Mouse (Mus musculus) liver, embryonic 15.5 days (tissue): ENCODE measurements at regions not wholly inside any gene's neighbourhood (a gene's known extent, or its start where the extent isn't known, plus 50 kb on each side); places are given as distances from the start of the nearest gene placed in this dataset.

Source experiments
- ATAC-seq: fragments of 200-750 bp; cut with Nextera tagmentation; 2 replicates; pipeline ENCODE4 v1.8.0; 2017; ENCODE audit warnings: moderate number of reproducible peaks, mild to moderate bottlenecking, moderate library complexity; ENCODE audit not compliant: insufficient read depth
- H3K27ac ChIP-seq: fragments of 300-500 bp; sonication (generic); replicated peaks from 2 replicates; pipeline ENCODE4 v1.5.1; 2015; ENCODE audit warnings: mild to moderate bottlenecking, inconsistent platforms
- H3K27me3 ChIP-seq: fragments of 300-500 bp; sonication (generic); 2 replicates; pipeline ENCODE4 v1.6.1; 2015; ENCODE audit warnings: mild to moderate bottlenecking, inconsistent platforms
- H3K36me3 ChIP-seq: fragments of 300-500 bp; sonication (generic); replicated peaks from 2 replicates; pipeline ENCODE4 v1.6.1; 2015; ENCODE audit warnings: moderate library complexity, mild to moderate bottlenecking, inconsistent platforms
- H3K4me1 ChIP-seq: fragments of 300-500 bp; sonication (generic); replicated peaks from 2 replicates; pipeline ENCODE4 v1.6.1; 2015; ENCODE audit warnings: inconsistent platforms
- H3K4me2 ChIP-seq: fragments of 300-500 bp; sonication (generic); 2 replicates; pipeline ENCODE4 v1.6.1; 2015; ENCODE audit warnings: moderate library complexity, mild to moderate bottlenecking, inconsistent platforms
- H3K4me3 ChIP-seq: fragments of 300-500 bp; sonication (generic); replicated peaks from 2 replicates; pipeline ENCODE4 v1.5.1; 2015; ENCODE audit warnings: mild to moderate bottlenecking, inconsistent platforms
- H3K9ac ChIP-seq: fragments of 300-500 bp; sonication (generic); 2 replicates; pipeline ENCODE4 v1.6.1; 2015; ENCODE audit warnings: moderate library complexity, mild to moderate bottlenecking, inconsistent platforms
- H3K9me3 ChIP-seq: fragments of 300-500 bp; sonication (generic); replicated peaks from 2 replicates; pipeline ENCODE4 v1.6.1; 2016; ENCODE audit warnings: inconsistent platforms
- WGBS: fragments of 180-500 bp; shearing (Covaris S2); methylation state at CpG from one replicate; pipeline ENCODE4 v1.1.7; 2015; ENCODE audit warnings: mixed read lengths; ENCODE audit not compliant: insufficient replicate concordance; 5-methylcytosine and 5-hydroxymethylcytosine counted together

DNA sequence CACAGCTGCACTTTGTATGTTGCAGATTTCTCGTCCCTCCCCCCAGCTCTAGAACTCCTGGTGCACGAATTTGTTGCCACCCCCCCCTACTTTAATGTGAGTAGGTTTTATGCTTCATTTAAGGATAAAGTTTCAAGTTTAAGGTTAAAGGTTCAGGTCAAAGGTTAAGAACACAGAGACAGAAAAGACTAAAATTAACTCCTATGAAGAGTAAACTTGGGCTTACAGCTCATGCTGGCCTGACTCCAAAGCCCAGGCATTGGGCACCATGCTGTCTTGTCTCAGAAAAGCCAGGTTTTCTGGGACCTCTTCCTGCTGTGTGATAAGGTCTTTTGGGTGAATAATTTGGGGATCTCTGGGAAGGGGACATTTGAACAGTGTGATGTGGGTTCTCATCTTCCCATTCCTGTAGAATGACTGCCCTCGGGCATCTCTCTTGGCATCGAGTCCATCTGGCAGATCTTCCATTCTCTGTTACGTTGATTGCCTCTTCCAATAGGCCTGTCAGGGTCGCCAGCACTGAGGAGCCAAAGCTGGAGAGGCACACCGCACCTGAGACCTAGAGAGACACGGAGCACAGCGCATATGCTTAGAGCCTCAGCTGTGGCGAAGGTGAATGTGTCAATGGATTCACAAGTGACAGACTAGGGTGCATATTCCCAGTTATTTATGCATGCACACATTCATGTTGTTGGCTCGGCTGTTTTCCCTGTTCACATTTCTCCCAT, 466.1 kb downstream of the Cd83 start:
- 69% methylated on average over 11 of the region's 11 CpGs for WGBS
- no peaks in the 10 kb centered on the region for H3K27me3 ChIP-seq
- no peak overlapping the region for H3K27ac ChIP-seq
- no peak for ATAC-seq
- no peak overlapping the region for H3K4me3 ChIP-seq
- H3K36me3 ChIP-seq, result no peaks in the 10 kb centered on the region
- no peaks in the 10 kb centered on the region for H3K9me3 ChIP-seq
- H3K4me1 ChIP-seq, result no peaks in the 10 kb centered on the region
- H3K9ac ChIP-seq, result no peak overlapping the region
- no peak overlapping the region for H3K4me2 ChIP-seq

DNA sequence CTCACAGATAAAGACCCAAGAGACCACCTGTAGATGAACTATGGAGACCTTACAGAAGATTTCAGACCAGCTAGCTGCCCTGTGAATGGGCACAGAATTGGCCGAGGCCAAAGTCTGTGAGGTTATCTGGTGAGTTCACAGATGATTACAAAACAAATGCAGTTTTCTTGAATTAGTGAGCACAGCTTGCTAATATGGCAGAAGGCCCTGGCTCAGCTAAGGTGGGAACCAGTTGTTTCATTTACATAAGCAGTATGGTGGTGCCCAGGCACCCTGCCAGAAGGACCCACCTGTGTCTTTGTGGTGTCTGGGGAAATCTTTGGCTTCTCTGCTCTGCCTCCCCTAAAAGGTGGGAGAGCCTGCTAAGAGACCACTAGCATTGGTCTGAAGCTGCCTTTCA, 466.9 kb downstream of the Cd83 start:
- Histone ChIP-seq H3K27ac (no peak overlapping the region), H3K4me2 (no peak overlapping the region), H3K9me3 (no peaks in the 10 kb centered on the region), H3K36me3 (no peaks in the 10 kb centered on the region), H3K4me1 (no peaks in the 10 kb centered on the region), H3K27me3 (no peaks in the 10 kb centered on the region), H3K4me3 (no peak overlapping the region), H3K9ac (no peak overlapping the region)
- whole genome bisulfite sequencing, result 55% methylated on average over 1 of the region's 1 CpGs
- ATAC-seq, result no peak

DNA sequence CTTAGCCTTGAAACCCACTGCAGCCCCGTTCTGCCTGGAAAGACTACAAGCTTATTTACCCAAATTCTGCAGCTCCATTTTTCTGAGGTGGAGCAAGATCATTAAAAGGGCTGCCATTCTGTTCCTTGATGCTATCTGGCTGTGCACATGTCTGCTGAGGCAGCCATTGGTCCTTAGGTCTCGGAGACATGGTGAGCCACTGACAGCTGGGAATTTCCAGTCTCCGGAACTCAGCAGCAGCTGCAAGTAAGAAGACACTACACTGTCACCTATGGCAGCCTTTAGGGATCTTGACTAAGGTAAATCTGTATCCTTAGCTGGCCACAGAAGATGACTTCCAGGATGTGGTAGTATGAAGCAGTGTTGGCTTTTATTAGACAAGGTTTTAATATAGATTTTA, 467.9 kb downstream of the Cd83 start:
- Histone ChIP-seq H3K9me3 (no peaks in the 10 kb centered on the region), H3K27me3 (no peaks in the 10 kb centered on the region), H3K4me3 (no peak overlapping the region), H3K36me3 (no peaks in the 10 kb centered on the region), H3K4me2 (no peak overlapping the region), H3K4me1 (no peaks in the 10 kb centered on the region), H3K9ac (no peak overlapping the region), H3K27ac (no peak overlapping the region)
- WGBS, result 51% methylated on average over 3 of the region's 3 CpGs
- ATAC-seq, result no peak

DNA sequence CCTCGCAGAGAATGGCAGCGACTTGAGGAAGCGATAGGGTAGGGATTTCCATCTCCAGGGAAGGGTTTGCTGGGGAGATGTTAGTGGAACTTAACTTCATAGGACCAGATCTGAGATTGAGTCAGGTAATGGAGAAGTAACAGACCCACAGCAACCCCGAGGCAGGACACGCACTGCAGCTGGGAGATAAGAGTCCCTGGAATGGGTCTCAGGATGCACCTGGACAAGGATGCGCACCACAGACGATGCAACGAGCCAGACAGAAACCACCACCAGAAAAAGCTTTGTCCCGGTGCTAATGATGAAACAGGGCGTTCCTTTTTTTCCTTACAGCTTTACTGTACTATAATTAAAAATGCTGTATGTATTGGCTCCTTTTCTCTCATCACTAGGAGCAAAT, 470.9 kb upstream of the Jarid2 start:
- Histone ChIP-seq H3K27ac (no peak overlapping the region), H3K9ac (no peak overlapping the region), H3K9me3 (no peaks in the 10 kb centered on the region), H3K4me1 (no peaks in the 10 kb centered on the region), H3K4me3 (no peak overlapping the region), H3K27me3 (no peaks in the 10 kb centered on the region), H3K36me3 (no peaks in the 10 kb centered on the region), H3K4me2 (no peak overlapping the region)
- WGBS, result 32% methylated on average over 10 of the region's 10 CpGs
- no peak for ATAC-seq

DNA sequence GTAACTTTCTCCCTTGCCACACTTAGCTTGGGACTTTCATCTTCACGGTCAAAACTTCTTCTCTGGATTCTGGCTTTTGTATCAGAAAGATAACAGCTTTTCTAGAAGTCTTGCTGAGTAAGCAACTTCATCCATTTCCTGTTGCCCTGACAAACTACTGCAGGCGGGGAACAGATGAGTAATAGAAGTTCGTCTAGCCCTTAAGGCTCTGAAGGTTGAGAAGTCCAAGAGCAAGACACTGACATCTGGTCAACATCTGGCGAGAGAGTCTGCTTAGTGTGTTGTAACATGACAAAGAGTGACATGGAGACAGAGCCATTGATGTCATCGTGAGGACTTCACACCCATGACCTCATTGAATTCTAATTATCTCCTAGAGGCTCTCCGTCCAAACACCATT, 469.2 kb upstream of the Jarid2 start:
- 38% methylated on average over 6 of the region's 6 CpGs for WGBS
- H3K9me3 ChIP-seq, result no peaks in the 10 kb centered on the region
- no peak for ATAC-seq

DNA sequence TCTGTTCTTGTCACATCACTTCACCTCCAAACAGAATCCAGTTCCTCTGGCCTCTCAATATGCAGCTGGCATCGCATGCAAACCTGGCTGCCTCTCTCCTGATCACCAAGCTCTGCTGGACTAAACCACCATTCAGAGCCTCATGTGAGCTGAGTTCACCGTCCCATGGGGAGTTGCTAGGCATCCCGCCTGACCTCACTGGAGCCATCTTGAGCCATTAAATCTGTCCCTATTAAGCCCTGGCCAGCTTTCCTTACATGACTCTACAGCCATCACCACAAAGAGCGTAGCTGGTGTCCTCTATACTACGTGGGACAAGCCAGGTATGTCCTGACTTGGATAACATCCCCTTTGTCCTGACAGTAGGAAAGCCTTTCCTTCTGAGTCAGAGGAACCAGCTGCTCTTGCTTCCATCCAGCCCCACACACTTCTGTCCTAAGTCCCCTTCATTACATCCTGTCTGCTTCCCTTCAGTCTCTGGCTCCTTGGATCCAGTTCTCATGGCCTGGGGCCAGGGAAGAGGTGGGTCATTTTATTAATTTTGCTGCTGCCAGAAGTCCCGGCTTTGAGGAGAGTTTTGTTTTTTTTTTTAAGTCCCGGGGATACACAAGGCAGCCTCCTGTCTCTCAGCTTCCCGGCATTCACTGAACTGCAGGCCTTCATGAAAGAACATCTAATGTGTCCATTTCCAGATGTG, 468.5 kb upstream of the Jarid2 start:
- H3K27me3 ChIP-seq, result no peaks in the 10 kb centered on the region
- H3K4me3 ChIP-seq, result no peak overlapping the region
- no peak overlapping the region for H3K4me2 ChIP-seq
- 64% methylated on average over 8 of the region's 8 CpGs for WGBS
- no peaks in the 10 kb centered on the region for H3K36me3 ChIP-seq
- H3K4me1 ChIP-seq, result no peaks in the 10 kb centered on the region
- H3K9me3 ChIP-seq, result no peaks in the 10 kb centered on the region
- no peak overlapping the region for H3K9ac ChIP-seq
- H3K27ac ChIP-seq, result no peak overlapping the region
- ATAC-seq, result no peak

More for the DNA sequence above, 469.2 kb upstream of the Jarid2 start:
- Histone ChIP-seq H3K27me3 (no peaks in the 10 kb centered on the region), H3K4me2 (no peak overlapping the region), H3K4me1 (no peaks in the 10 kb centered on the region), H3K4me3 (no peak overlapping the region), H3K9ac (no peak overlapping the region), H3K27ac (no peak overlapping the region), H3K36me3 (no peaks in the 10 kb centered on the region)

DNA sequence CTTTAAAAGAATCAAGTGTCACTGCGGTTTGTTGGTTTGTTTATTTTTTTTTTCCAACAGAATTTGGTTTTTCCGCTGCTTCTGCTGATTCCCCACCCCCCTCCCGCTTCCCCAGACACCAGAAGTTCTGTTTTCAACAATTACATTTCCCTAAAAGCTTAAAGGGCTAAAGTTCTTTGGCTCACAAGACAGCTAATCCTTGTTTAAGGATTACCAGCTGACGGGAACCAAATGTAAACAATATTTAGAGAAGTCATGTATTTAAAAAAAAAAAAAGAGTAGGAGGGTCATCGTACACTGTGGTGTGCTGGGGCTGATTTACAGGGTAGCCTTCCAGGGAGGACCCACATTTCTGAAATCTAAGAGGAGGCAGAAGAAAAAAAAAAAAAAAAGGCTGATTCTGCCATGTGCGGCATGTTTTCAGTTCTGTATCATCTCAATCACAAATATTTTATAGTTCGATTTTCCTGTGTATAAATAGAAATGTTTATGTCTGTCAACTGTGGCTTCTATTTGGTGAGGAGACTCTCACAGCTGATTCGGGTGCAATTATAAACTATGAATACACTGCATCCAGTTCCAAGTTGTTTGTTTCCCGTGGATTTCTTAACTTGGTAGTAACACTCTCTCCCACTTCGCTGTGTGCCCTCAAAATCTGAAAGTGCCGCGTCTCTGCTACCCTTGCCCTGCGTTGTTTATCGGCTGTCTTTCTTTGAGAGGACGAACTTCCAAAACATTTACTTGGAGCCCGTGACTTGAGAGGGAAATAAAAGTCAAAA, 456.3 kb upstream of the Jarid2 start:
- no peak overlapping the region for H3K9ac ChIP-seq
- no peak overlapping the region for H3K4me3 ChIP-seq
- no peaks in the 10 kb centered on the region for H3K9me3 ChIP-seq
- H3K4me2 ChIP-seq, result no peak overlapping the region
- WGBS, result 64% methylated on average over 16 of the region's 16 CpGs
- H3K36me3 ChIP-seq, result no peaks in the 10 kb centered on the region
- no peaks in the 10 kb centered on the region for H3K4me1 ChIP-seq
- ATAC-seq, result no peak
- H3K27ac ChIP-seq, result no peak overlapping the region
- no peaks in the 10 kb centered on the region for H3K27me3 ChIP-seq

DNA sequence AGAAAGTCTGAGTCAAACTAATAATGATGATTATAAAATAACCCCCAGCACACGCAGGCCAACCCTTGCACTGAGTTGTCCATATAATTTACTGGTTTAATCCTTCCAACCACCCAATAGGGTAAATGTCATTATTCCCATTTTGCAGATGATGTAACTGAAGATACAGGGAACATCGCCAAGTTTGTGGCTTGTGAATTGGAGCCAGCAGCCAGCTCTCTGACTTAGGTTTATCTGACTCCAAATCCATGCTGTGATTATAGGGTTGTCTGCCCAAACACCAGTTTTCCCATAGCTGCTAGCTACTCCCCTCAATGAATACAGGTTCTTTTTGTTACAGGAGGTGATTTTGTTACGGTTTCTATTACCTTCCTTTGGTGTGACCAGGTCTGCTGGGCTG, 451.3 kb upstream of the Jarid2 start:
- H3K4me1 ChIP-seq, result no peaks in the 10 kb centered on the region
- H3K9me3 ChIP-seq, result no peaks in the 10 kb centered on the region
- H3K9ac ChIP-seq, result no peak overlapping the region
- H3K27me3 ChIP-seq, result no peaks in the 10 kb centered on the region
- ATAC-seq, result no peak
- no peak overlapping the region for H3K4me3 ChIP-seq
- H3K36me3 ChIP-seq, result no peaks in the 10 kb centered on the region
- H3K4me2 ChIP-seq, result no peak overlapping the region
- no peak overlapping the region for H3K27ac ChIP-seq
- 68% methylated on average over 3 of the region's 3 CpGs for WGBS

DNA sequence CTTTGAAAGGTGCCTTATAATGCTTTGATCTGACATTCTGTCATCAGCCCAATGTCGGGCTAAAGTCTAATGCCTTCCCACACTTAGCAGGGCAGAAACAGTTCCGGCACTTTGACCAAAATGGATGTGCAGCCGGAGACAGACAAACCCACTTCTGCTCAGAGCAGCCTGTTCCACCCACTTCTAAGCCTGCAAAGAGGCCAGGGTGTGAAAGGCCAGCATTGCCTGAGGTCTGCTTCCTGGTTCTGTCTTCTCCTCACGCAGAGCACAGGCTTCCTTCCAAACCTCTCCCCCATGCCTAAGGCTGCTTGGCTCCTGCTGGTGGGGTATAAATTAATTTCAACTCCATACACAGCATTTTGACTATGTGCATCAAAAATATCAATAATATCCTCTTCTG, 450.2 kb upstream of the Jarid2 start:
- Histone ChIP-seq H3K27me3 (no peaks in the 10 kb centered on the region), H3K27ac (no peak overlapping the region)
- WGBS, result 32% methylated on average over 4 of the region's 4 CpGs

DNA sequence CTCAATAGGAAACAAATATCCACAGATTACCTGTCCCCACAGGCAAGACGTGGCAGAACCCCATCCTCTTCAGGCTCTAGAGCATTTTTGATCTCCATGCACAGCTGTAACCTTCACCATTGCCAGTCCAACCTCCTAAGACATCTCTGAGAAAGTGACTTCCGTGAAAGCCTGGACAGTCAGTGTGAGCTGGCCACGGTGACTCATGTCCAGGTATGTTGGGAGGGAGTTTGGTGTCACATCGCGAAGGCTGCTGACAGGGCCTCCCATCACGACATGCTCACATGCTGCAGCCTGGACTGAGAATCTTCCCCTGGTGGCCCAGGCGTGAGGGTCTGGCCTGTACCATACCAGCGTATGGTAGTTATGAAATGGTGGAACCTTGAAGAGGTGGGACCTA, 449.0 kb upstream of the Jarid2 start:
- no peaks in the 10 kb centered on the region for H3K27me3 ChIP-seq
- H3K4me2 ChIP-seq, result no peak overlapping the region
- H3K4me3 ChIP-seq, result no peak overlapping the region
- no peak for ATAC-seq
- H3K4me1 ChIP-seq, result no peaks in the 10 kb centered on the region
- no peak overlapping the region for H3K27ac ChIP-seq
- no peak overlapping the region for H3K9ac ChIP-seq
- no peaks in the 10 kb centered on the region for H3K36me3 ChIP-seq
- 75% methylated on average over 8 of the region's 8 CpGs for WGBS
- H3K9me3 ChIP-seq, result no peaks in the 10 kb centered on the region

More for the DNA sequence above, 450.2 kb upstream of the Jarid2 start:
- no peak for ATAC-seq
- H3K9ac ChIP-seq, result no peak overlapping the region
- H3K4me3 ChIP-seq, result no peak overlapping the region
- H3K4me2 ChIP-seq, result no peak overlapping the region
- H3K9me3 ChIP-seq, result no peaks in the 10 kb centered on the region
- H3K36me3 ChIP-seq, result no peaks in the 10 kb centered on the region
- no peaks in the 10 kb centered on the region for H3K4me1 ChIP-seq

DNA sequence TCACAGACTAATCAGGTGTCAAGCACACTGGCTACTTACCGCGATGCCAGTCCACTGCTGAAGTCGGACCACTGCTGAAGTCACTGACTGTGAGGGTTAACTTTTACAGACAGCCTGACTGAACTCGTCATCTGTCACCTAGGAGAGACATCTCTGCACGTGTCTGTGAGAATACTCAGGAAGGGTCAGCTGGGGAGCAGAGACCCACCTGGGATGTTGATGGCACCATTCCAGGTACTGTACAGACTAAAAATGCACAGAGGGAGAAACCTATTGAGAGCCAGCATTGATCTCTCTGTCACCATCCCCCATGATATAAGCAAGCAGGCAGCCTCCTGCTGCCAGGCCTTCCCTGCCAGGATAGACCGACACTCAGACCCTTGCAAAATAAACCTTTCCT, 447.5 kb upstream of the Jarid2 start:
- Histone ChIP-seq H3K4me3 (no peak overlapping the region), H3K4me2 (no peak overlapping the region), H3K27ac (no peak overlapping the region), H3K36me3 (no peaks in the 10 kb centered on the region), H3K27me3 (no peaks in the 10 kb centered on the region), H3K4me1 (no peaks in the 10 kb centered on the region), H3K9ac (no peak overlapping the region), H3K9me3 (no peaks in the 10 kb centered on the region)
- 64% methylated on average over 6 of the region's 6 CpGs for WGBS
- no peak for ATAC-seq
